Mouse (Mus musculus): Measurements from ENCODE around the gene Crnkl1. TPM values are rescaled to one million over a fixed set of nuclear protein-coding genes. Genes with fewer than 3 reads are reported as not detected.

Gene Crnkl1
- polyA plus RNA-seq, 1 experiment, result 8.4 TPM

- no peak for TF ChIP-seq GATA1 (IDR thresholded peaks at IDR 0.05; ENCODE audit: low read length)
Measured at GRCm38 (mm10) chr2:145887937-145888765, 46.7 kb downstream of the Crnkl1 start.

GRCm38 (mm10) chr2:145884913-145885785, 49.7 kb downstream of the Crnkl1 start:
- TF ChIP-seq GATA1 (IDR thresholded peaks at IDR 0.05; ENCODE audit: low read length), result no peak

GRCm38 (mm10) chr2:145884036-145884912, 50.5 kb downstream of the Crnkl1 start:
- no peak for TF ChIP-seq GATA1 (IDR thresholded peaks at IDR 0.05; ENCODE audit: low read length)

- TF ChIP-seq GATA1 (IDR thresholded peaks at IDR 0.05; ENCODE audit: low read length), result no peak
Measured at GRCm38 (mm10) chr2:145882398-145882797, 52.4 kb downstream of the Crnkl1 start.

- TF ChIP-seq GATA1 (IDR thresholded peaks at IDR 0.05; ENCODE audit: low read length), result no peak
Measured at GRCm38 (mm10) chr2:145881932-145882331, 52.9 kb downstream of the Crnkl1 start.

GRCm38 (mm10) chr2:145880887-145881747, 53.7 kb downstream of the Crnkl1 start:
- no peak for TF ChIP-seq GATA1 (IDR thresholded peaks at IDR 0.05; ENCODE audit: low read length)

- TF ChIP-seq GATA1 (IDR thresholded peaks at IDR 0.05; ENCODE audit: low read length), result no peak
Measured at GRCm38 (mm10) chr2:145877191-145877590, 57.6 kb downstream of the Crnkl1 start.

- no peak for TF ChIP-seq GATA1 (IDR thresholded peaks at IDR 0.05; ENCODE audit: low read length)
Measured at GRCm38 (mm10) chr2:145874879-145875482, 59.8 kb downstream of the Crnkl1 start.

GRCm38 (mm10) chr2:145873953-145874352, 60.9 kb downstream of the Crnkl1 start:
- no peak for TF ChIP-seq GATA1 (IDR thresholded peaks at IDR 0.05; ENCODE audit: low read length)

GRCm38 (mm10) chr2:145872099-145872498, 62.7 kb downstream of the Crnkl1 start:
- TF ChIP-seq GATA1 (IDR thresholded peaks at IDR 0.05; ENCODE audit: low read length), result no peak

- no peak for TF ChIP-seq GATA1 (IDR thresholded peaks at IDR 0.05; ENCODE audit: low read length)
Measured at GRCm38 (mm10) chr2:145871308-145871707, 63.5 kb downstream of the Crnkl1 start.

Other genes with a start within 250 kb of the Crnkl1 start
- gene Naa20, start 32.9 kb downstream of the Crnkl1 start, polyA plus RNA-seq (2012), result 62.6 and 76.6 TPM in 2 replicates
- not detected in 2 replicates for gene Cfap61, start 230 bp downstream of the Crnkl1 start, polyA plus RNA-seq (2012)